11 mouse cellular contexts compared by ENCODE assay signal in genomic region chr2:174344996-174345395, GRCm38 (mm10). TPM values are rescaled to one million over a fixed set of nuclear protein-coding genes. Genes with fewer than 3 reads are reported as not detected.
DNase-seq lines count a peak whose midpoint lies in the region; ATAC-seq lines count a peak whose summit lies in the region.
"Had no signal": no experiment of that assay in that cellular context is flagged by ENCODE, and none has a peak within 500 bp of the region (broad histone marks: within the 10 kb centered on the region; RNA-seq: fewer than 3 reads in every experiment).

No protein-coding gene starts in this region.

- no peaks in the 10 kb centered on the region for H3K9me3 ChIP-seq in neural tube, embryonic 13.5 days

- H3K4me1 ChIP-seq in neural tube, embryonic 13.5 days (replicated peaks): peaks cover 56% of the 10 kb centered on the region

- H3K27me3 ChIP-seq in neural tube, embryonic 13.5 days: no peaks in the 10 kb centered on the region
- H3K27me3 ChIP-seq: Patski had no signal

- no peak overlapping the region for H3K4me3 ChIP-seq in neural tube, embryonic 13.5 days

- peak overlapping the region; percentile 62; the same call in 1 of the 2 replicates for H3K27ac ChIP-seq in neural tube, embryonic 13.5 days (replicated peaks)

- no peak overlapping the region for H3K4me2 ChIP-seq in neural tube, embryonic 13.5 days

- peak; percentile 17 for DNase-seq in adrenal gland, postnatal 10 days
- DNase-seq in adrenal gland, adult 18-20 months (ENCODE audit: low spot score in 2 of 2): no peak
- DNase-seq in kidney, adult 11 months: peak; percentile 38
- DNase-seq in kidney, adult 8-10 months: no peak
- DNase-seq in neural tube, embryonic 10.5 days (ENCODE audit: extremely low spot score, low spot score): no peak
- no peak for DNase-seq in B cell, adult 2 months
- no peak for DNase-seq in cerebellum, adult 18-20 months
- DNase-seq: gastrocnemius, postnatal 10 days had no signal

- no peak for ATAC-seq in neural tube, embryonic 13.5 days (ENCODE audit: low read depth)
- ATAC-seq: lung, postnatal 0 days; Patski had no signal

- H3K36me3 ChIP-seq in neural tube, embryonic 13.5 days: peaks cover 43% of the 10 kb centered on the region

- no peak overlapping the region for H3K9ac ChIP-seq in neural tube, embryonic 13.5 days

- WGBS in neural tube, embryonic 13.5 days: 91% methylated on average over 16 of the region's 16 CpGs

RNA-seq across cellular contexts. Expression of gene Gm20721, which starts 1.5 kb away (rescaled TPM):
- total RNA-seq in adrenal gland, postnatal 10 days (2021): 1 to 10 TPM; 6.2 to 6.8 TPM
- 1 to 10 TPM; 1.3 to 1.7 TPM for total RNA-seq in adrenal gland, adult 18-20 months (2021)
- polyA plus RNA-seq in neural tube, embryonic 13.5 days (2015; fragmentation: Nextera tagmentation; extraction: Ambion mirVana): 14.3 and 28.0 TPM in 2 replicates

Comparison
In these comparisons a context has a peak if more than half of its experiments do, and no peak if none do; other contexts are left out.
1. DNase-seq: peak in adrenal gland, postnatal 10 days (single experiment) and kidney, adult 11 months (single experiment); none in adrenal gland, adult 18-20 months (0 of 2), kidney, adult 8-10 months (0 of 2), neural tube, embryonic 10.5 days (single experiment), B cell, adult 2 months (0 of 2) and cerebellum, adult 18-20 months (0 of 2).